Mouse (Mus musculus): ENCODE measurements around the gene Smurf2. TPM values are rescaled to one million over a fixed set of nuclear protein-coding genes. Genes with fewer than 3 reads are reported as not detected.

The Smurf2 gene
- polyA plus RNA-seq, 1 experiment: 18.4 TPM

GRCm38 (mm10) chr11:106927226-106927625 lies 6.7 kb upstream of the Smurf2 start:
- Histone ChIP-seq H3K4me1 (ENCODE audit: control insufficient read depth, insufficient read depth, insufficient read length, low read length) (no peaks in the 10 kb centered on the region), H3K27ac (replicated peaks; ENCODE audit: low read depth, low read length) (no peak overlapping the region), H3K4me3 (ENCODE audit: insufficient read depth, low read depth, low read length) (no peak overlapping the region)

DNA sequence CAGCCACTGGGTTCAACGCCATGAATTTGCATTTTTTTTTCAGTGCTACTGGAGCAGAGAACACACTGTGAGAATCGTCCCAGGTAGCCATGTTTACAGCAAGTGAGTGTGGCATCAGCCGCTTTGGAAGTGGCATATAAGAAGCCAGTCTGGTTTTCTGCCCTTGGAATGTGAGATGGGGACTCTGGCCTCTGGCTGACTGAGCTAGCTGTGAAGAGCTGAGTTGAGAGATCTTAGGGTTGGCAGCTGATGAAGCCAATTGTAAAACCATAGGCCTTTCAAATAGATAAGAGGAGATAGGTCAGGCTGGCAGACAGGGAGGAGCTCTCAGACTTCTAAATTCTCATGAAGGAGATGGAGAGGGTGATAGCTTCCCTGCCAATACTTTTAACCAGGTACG lies 6.2 kb upstream of the Smurf2 start:
- H3K27ac ChIP-seq (replicated peaks; ENCODE audit: low read depth, low read length): no peak overlapping the region

GRCm38 (mm10) chr11:106919612-106920550 lies 634 bp downstream of the Smurf2 start:
- Histone ChIP-seq H3K4me3 (ENCODE audit: insufficient read depth, low read depth, low read length) (peak overlapping the region; percentile 89), H3K27ac (replicated peaks; ENCODE audit: low read depth, low read length) (peak overlapping the region; percentile 88), H3K4me1 (ENCODE audit: control insufficient read depth, insufficient read depth, insufficient read length, low read length) (peaks cover 2% of the 10 kb centered on the region; the same call in 1 of the 2 replicates)

More for the DNA sequence above, 6.2 kb upstream of the Smurf2 start:
- Histone ChIP-seq H3K4me1 (ENCODE audit: control insufficient read depth, insufficient read depth, insufficient read length, low read length) (no peaks in the 10 kb centered on the region), H3K4me3 (ENCODE audit: insufficient read depth, low read depth, low read length) (no peak overlapping the region)

DNA sequence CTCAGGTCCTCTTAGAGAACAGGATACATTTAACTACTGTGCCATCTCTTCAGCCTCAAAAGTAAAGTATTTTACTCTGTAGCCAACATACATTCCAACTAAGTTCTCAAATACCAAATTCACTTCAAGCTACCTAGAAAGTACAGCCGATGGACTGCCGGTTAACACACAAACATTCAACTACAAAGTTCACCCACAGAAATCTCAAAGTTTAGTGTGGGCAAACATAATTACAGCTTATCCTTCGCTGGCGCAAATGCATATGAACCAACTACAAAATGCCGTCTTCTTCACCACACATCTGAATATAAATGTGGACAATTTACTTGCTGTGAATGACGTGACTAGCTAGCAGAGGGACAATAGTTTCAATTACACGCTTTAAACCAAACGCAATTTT lies 1.6 kb downstream of the Smurf2 start:
- Histone ChIP-seq H3K27ac (replicated peaks; ENCODE audit: low read depth, low read length) (no peak overlapping the region), H3K4me3 (ENCODE audit: insufficient read depth, low read depth, low read length) (peak overlapping the region; percentile 89), H3K4me1 (ENCODE audit: control insufficient read depth, insufficient read depth, insufficient read length, low read length) (peaks cover 2% of the 10 kb centered on the region; the same call in 1 of the 2 replicates)

- Histone ChIP-seq H3K4me1 (ENCODE audit: control insufficient read depth, insufficient read depth, insufficient read length, low read length) (peaks cover 2% of the 10 kb centered on the region; the same call in 1 of the 2 replicates), H3K4me3 (ENCODE audit: insufficient read depth, low read depth, low read length) (no peak overlapping the region), H3K27ac (replicated peaks; ENCODE audit: low read depth, low read length) (no peak overlapping the region)
These were observed 9.3 kb downstream of the Smurf2 start for GRCm38 (mm10) chr11:106911257-106911656.

DNA sequence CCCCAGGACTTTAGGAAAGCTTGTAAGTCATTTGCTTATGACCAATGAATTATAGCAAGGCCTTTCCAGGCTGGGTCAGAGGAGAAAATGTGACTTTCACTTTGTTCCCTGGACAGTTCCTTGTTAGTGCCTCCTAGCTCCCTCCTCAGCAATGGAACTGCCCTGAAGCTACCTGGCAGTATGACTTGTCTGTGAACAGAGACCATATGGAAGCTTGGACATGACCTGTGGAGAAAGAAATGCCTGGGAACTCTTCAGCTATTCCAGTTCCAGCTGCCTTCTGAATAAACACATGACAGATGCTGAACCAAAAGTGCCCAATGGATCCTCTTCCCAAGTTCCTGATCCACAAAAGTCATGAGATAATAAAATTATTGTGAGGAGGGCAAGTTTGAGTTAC lies 12.5 kb downstream of the Smurf2 start:
- Histone ChIP-seq H3K27ac (replicated peaks; ENCODE audit: low read depth, low read length) (no peak overlapping the region), H3K4me1 (ENCODE audit: control insufficient read depth, insufficient read depth, insufficient read length, low read length) (peaks cover 4% of the 10 kb centered on the region), H3K4me3 (ENCODE audit: insufficient read depth, low read depth, low read length) (no peak overlapping the region)

- Histone ChIP-seq H3K4me3 (ENCODE audit: insufficient read depth, low read depth, low read length) (no peak overlapping the region), H3K4me1 (ENCODE audit: control insufficient read depth, insufficient read depth, insufficient read length, low read length) (peaks cover 4% of the 10 kb centered on the region), H3K27ac (replicated peaks; ENCODE audit: low read depth, low read length) (no peak overlapping the region)
These were observed 13.3 kb downstream of the Smurf2 start for GRCm38 (mm10) chr11:106907253-106907652.

DNA sequence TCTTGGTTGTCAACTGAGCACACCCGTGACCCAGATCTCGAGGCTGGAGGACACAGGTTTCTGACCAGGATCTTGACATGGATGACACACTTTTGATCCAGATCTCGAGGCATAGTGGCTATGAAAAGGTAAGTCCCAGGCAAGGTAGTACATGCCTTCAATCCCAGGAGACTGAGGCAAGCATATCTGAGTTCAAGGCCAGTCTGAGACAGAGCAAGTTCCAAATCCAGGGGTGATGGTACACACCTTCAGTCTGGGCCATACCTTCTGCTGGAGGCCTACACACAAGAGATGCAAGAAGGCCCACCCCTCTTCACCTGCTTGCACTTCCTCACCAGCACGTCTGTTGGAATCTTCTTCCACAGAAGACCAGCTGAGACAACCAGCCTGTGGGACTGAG lies 14.8 kb downstream of the Smurf2 start:
- Histone ChIP-seq H3K27ac (replicated peaks; ENCODE audit: low read depth, low read length) (no peak overlapping the region), H3K4me3 (ENCODE audit: insufficient read depth, low read depth, low read length) (no peak overlapping the region), H3K4me1 (ENCODE audit: control insufficient read depth, insufficient read depth, insufficient read length, low read length) (peaks cover 4% of the 10 kb centered on the region)

- no peak overlapping the region for H3K4me3 ChIP-seq (ENCODE audit: insufficient read depth, low read depth, low read length)
- H3K27ac ChIP-seq (replicated peaks; ENCODE audit: low read depth, low read length): no peak overlapping the region
- peaks cover 2% of the 10 kb centered on the region; the same call in 1 of the 2 replicates for H3K4me1 ChIP-seq (ENCODE audit: control insufficient read depth, insufficient read depth, insufficient read length, low read length)
These were observed 20.7 kb downstream of the Smurf2 start for GRCm38 (mm10) chr11:106899804-106900203.

DNA sequence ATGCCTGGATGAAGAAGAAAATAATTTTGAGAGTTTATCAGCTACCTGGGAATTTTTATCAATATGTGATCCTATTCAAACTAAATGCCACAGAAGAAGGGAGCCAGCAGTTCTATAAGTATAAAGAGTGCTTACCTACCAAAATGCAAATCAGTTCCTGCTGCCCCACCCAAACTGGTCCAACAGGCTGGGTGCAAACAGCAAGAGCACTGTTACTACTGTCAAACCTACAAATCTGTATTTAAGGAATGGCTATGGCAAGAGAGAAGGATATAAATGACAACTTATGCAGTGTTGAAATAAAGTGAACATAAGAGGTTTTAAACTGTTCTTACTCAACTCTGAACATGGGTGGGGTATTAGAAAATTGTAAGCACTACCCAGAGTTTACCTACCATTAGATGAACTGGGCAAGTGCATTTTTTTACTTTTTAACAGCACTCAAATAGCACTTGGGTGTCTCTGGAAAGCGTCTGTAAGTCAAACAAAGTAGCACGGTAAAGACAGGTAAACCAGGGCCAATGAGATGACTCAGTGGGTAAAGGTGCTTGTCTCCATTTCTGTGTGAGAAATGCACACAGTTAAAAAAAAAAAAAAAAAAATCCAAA lies 23.9 kb downstream of the Smurf2 start:
- Histone ChIP-seq H3K27ac (replicated peaks; ENCODE audit: low read depth, low read length) (no peak overlapping the region), H3K4me1 (ENCODE audit: control insufficient read depth, insufficient read depth, insufficient read length, low read length) (no peaks in the 10 kb centered on the region; the same call in 1 of the 2 replicates), H3K4me3 (ENCODE audit: insufficient read depth, low read depth, low read length) (no peak overlapping the region)

DNA sequence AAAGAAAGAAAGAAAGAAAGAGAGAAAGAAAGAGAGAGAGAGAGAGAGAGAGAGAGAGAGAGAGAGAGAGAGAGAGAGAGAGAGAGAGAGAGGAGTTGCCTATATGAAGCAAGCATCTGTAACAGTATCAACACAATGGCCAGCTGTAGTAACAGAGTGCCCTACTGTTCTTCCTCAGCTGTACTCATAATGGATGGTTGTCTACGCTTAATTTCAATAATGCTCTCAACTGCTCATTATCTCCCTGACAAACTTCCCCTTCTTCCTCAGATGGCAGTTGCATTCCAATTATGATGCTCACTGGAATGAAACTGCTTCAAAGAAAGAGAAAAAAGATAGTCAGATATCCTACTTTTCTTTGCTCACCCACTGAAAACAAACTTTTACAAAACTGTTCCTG lies 36.9 kb downstream of the Smurf2 start:
- Histone ChIP-seq H3K27ac (replicated peaks; ENCODE audit: low read depth, low read length) (no peak overlapping the region), H3K4me3 (ENCODE audit: insufficient read depth, low read depth, low read length) (no peak overlapping the region), H3K4me1 (ENCODE audit: control insufficient read depth, insufficient read depth, insufficient read length, low read length) (peaks cover 14% of the 10 kb centered on the region)

DNA sequence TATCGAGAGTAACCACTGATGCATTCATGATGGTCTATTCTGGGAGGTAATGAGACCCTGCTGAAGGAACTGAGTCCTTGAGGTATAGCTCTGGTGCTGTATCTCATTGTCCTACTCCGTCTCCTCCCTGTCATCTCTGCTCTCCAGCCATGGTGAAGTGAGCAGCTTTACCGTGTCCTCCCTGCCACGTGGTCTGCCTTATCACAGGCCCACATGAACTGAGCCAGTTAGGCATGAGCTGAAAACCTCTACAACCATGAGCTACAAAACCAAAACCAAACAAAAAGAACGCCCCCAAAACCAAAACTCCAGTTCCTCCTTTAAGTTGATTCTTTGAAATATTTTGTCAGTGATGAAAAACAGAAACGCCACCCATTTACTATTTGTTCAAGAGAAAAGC lies 47.9 kb downstream of the Smurf2 start:
- Histone ChIP-seq H3K4me1 (ENCODE audit: control insufficient read depth, insufficient read depth, insufficient read length, low read length) (peaks cover 7% of the 10 kb centered on the region; the same call in 1 of the 2 replicates), H3K4me3 (ENCODE audit: insufficient read depth, low read depth, low read length) (no peak overlapping the region), H3K27ac (replicated peaks; ENCODE audit: low read depth, low read length) (no peak overlapping the region)

DNA sequence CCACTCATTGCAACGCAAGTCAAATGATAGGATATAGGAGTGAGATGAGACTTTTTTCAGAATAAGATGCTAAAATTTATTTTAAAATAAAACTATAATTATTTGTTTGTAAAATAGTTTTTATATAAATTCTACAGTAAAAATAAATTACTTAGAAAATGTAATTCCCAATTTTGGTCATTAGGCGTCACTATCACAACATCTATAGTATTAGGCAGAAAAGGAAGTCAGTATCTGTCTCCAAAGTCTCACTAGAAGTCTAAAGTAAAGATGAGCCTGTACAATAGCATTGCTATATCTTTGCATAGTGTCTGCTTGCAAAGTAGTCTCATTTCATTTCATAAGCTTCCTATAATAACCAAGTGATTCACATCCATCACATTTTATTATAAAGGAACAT lies 69.1 kb downstream of the Smurf2 start:
- H3K27ac ChIP-seq (replicated peaks; ENCODE audit: low read depth, low read length): no peak overlapping the region
- H3K4me1 ChIP-seq (ENCODE audit: control insufficient read depth, insufficient read depth, insufficient read length, low read length): no peaks in the 10 kb centered on the region
- no peak overlapping the region for H3K4me3 ChIP-seq (ENCODE audit: insufficient read depth, low read depth, low read length)

DNA sequence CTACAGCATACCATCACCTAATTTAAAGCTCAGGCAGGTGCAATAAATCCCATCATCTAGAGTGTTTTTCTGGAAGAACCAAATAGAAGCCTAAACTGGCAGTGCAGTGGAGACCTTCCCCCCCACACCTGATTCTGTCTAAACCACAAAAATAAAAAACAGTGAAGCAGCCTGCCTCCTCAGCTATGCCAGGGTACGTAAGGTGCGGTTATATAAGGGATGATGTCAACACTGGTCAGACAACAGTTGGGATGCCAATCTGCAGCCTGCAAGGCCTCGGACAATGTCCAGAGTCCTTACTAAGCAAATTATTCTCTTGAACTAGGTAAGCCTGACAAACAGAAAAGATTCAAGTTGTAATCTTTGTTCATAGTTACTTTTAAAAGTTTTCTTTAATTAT lies 78.5 kb downstream of the Smurf2 start:
- Histone ChIP-seq H3K4me1 (ENCODE audit: control insufficient read depth, insufficient read depth, insufficient read length, low read length) (no peaks in the 10 kb centered on the region; the same call in 1 of the 2 replicates), H3K27ac (replicated peaks; ENCODE audit: low read depth, low read length) (no peak overlapping the region), H3K4me3 (ENCODE audit: insufficient read depth, low read depth, low read length) (no peak overlapping the region)

- H3K27ac ChIP-seq (replicated peaks; ENCODE audit: low read depth, low read length): no peak overlapping the region
- no peak overlapping the region for H3K4me3 ChIP-seq (ENCODE audit: insufficient read depth, low read depth, low read length)
- H3K4me1 ChIP-seq (ENCODE audit: control insufficient read depth, insufficient read depth, insufficient read length, low read length): no peaks in the 10 kb centered on the region
These were observed 92.4 kb downstream of the Smurf2 start for GRCm38 (mm10) chr11:106828079-106828478.

Measured in brown adipose tissue, adult 24 weeks (tissue).